Mouse (Mus musculus): ENCODE results near the gene Olfm3. TPM values are rescaled to one million over a fixed set of nuclear protein-coding genes. Genes with fewer than 3 reads are reported as not detected.

The Olfm3 gene
- polyA plus RNA-seq, 1 experiment from 2014 or later, result not detected

GRCm38 (mm10) chr3:115082947-115083346 lies 179.1 kb downstream of the Olfm3 start:
- DNase-seq, result no peak
- Histone ChIP-seq H3K27me3 (no peaks in the 10 kb centered on the region), H3K36me3 (no peaks in the 10 kb centered on the region), H3K9me3 (replicated peaks) (no peaks in the 10 kb centered on the region), H3K27ac (no peak overlapping the region), H3K4me2 (no peak overlapping the region), H3K4me1 (replicated peaks) (no peaks in the 10 kb centered on the region), H3K4me3 (replicated peaks) (no peak overlapping the region), H3K9ac (no peak overlapping the region)
- no peak for ATAC-seq (ENCODE audit: low read depth)

- DNase-seq, result no peak
These were observed 184.4 kb downstream of the Olfm3 start for GRCm38 (mm10) chr3:115088281-115088680.

GRCm38 (mm10) chr3:115090670-115091069 lies 186.8 kb downstream of the Olfm3 start:
- Histone ChIP-seq H3K9me3 (replicated peaks) (no peaks in the 10 kb centered on the region), H3K4me1 (replicated peaks) (no peaks in the 10 kb centered on the region), H3K27me3 (no peaks in the 10 kb centered on the region), H3K4me3 (replicated peaks) (no peak overlapping the region), H3K4me2 (no peak overlapping the region), H3K36me3 (no peaks in the 10 kb centered on the region), H3K27ac (no peak overlapping the region), H3K9ac (no peak overlapping the region)
- DNase-seq (no peak), ATAC-seq (ENCODE audit: low read depth) (no peak)
- 43% methylated on average over 2 of the region's 2 CpGs for WGBS (ENCODE audit: insufficient replicate concordance)

More at GRCm38 (mm10) chr3:115088281-115088680, 184.4 kb downstream of the Olfm3 start:
- H3K27ac ChIP-seq, result no peak overlapping the region
- WGBS (ENCODE audit: insufficient replicate concordance), result 74% methylated on average over 3 of the region's 3 CpGs
- no peak overlapping the region for H3K9ac ChIP-seq
- no peaks in the 10 kb centered on the region for H3K27me3 ChIP-seq
- H3K4me2 ChIP-seq, result no peak overlapping the region
- ATAC-seq (ENCODE audit: low read depth), result no peak
- no peaks in the 10 kb centered on the region for H3K4me1 ChIP-seq (replicated peaks)
- no peaks in the 10 kb centered on the region for H3K36me3 ChIP-seq
- no peaks in the 10 kb centered on the region for H3K9me3 ChIP-seq (replicated peaks)
- no peak overlapping the region for H3K4me3 ChIP-seq (replicated peaks)

- no peaks in the 10 kb centered on the region for H3K27me3 ChIP-seq
- ATAC-seq (ENCODE audit: low read depth), result no peak
- H3K4me3 ChIP-seq (replicated peaks), result no peak overlapping the region
- no peaks in the 10 kb centered on the region for H3K9me3 ChIP-seq (replicated peaks)
- H3K27ac ChIP-seq, result no peak overlapping the region
- no peak for DNase-seq
- H3K4me1 ChIP-seq (replicated peaks), result no peaks in the 10 kb centered on the region
- H3K9ac ChIP-seq, result no peak overlapping the region
- no peak overlapping the region for H3K4me2 ChIP-seq
- 51% methylated on average over 3 of the region's 3 CpGs for WGBS (ENCODE audit: insufficient replicate concordance)
- no peaks in the 10 kb centered on the region for H3K36me3 ChIP-seq
These were observed 191.6 kb downstream of the Olfm3 start for GRCm38 (mm10) chr3:115095496-115095895.

GRCm38 (mm10) chr3:115099590-115099989 lies 195.7 kb downstream of the Olfm3 start:
- Histone ChIP-seq H3K27me3 (no peaks in the 10 kb centered on the region), H3K4me3 (replicated peaks) (no peak overlapping the region), H3K4me2 (no peak overlapping the region), H3K9me3 (replicated peaks) (no peaks in the 10 kb centered on the region), H3K27ac (no peak overlapping the region), H3K9ac (no peak overlapping the region), H3K4me1 (replicated peaks) (no peaks in the 10 kb centered on the region), H3K36me3 (no peaks in the 10 kb centered on the region)
- DNase-seq (no peak), ATAC-seq (ENCODE audit: low read depth) (no peak)
- 70% methylated on average over 1 of the region's 1 CpGs for WGBS (ENCODE audit: insufficient replicate concordance)

GRCm38 (mm10) chr3:115104155-115104801 lies 200.4 kb downstream of the Olfm3 start:
- Histone ChIP-seq H3K4me3 (replicated peaks) (no peak overlapping the region), H3K9ac (no peak overlapping the region), H3K27ac (no peak overlapping the region), H3K27me3 (no peaks in the 10 kb centered on the region), H3K4me2 (no peak overlapping the region), H3K9me3 (replicated peaks) (no peaks in the 10 kb centered on the region), H3K36me3 (no peaks in the 10 kb centered on the region), H3K4me1 (replicated peaks) (no peaks in the 10 kb centered on the region)
- 68% methylated on average over 2 of the region's 2 CpGs for WGBS (ENCODE audit: insufficient replicate concordance)
- ATAC-seq (ENCODE audit: low read depth) (no peak), DNase-seq (no peak)

- no peak for ATAC-seq (ENCODE audit: low read depth)
- Histone ChIP-seq H3K9me3 (replicated peaks) (no peaks in the 10 kb centered on the region), H3K4me2 (no peak overlapping the region), H3K36me3 (no peaks in the 10 kb centered on the region), H3K4me1 (replicated peaks) (no peaks in the 10 kb centered on the region), H3K9ac (no peak overlapping the region), H3K27ac (no peak overlapping the region), H3K27me3 (no peaks in the 10 kb centered on the region), H3K4me3 (replicated peaks) (no peak overlapping the region)
- WGBS (ENCODE audit: insufficient replicate concordance), result 41% methylated on average over 8 of the region's 8 CpGs
- DNase-seq, result no peak
These were observed 201.1 kb downstream of the Olfm3 start for GRCm38 (mm10) chr3:115104802-115105493.

- WGBS (ENCODE audit: insufficient replicate concordance), result 68% methylated on average over 2 of the region's 2 CpGs
- no peaks in the 10 kb centered on the region for H3K9me3 ChIP-seq (replicated peaks)
- H3K27me3 ChIP-seq, result no peaks in the 10 kb centered on the region
- no peak overlapping the region for H3K9ac ChIP-seq
- H3K4me3 ChIP-seq (replicated peaks), result no peak overlapping the region
- DNase-seq (no peak), ATAC-seq (ENCODE audit: low read depth) (no peak)
- H3K27ac ChIP-seq, result no peak overlapping the region
- H3K4me2 ChIP-seq, result no peak overlapping the region
- no peaks in the 10 kb centered on the region for H3K4me1 ChIP-seq (replicated peaks)
- no peaks in the 10 kb centered on the region for H3K36me3 ChIP-seq
These were observed 241.8 kb downstream of the Olfm3 start for GRCm38 (mm10) chr3:115145722-115146121.

GRCm38 (mm10) chr3:115146244-115146643 lies 242.4 kb downstream of the Olfm3 start:
- no peaks in the 10 kb centered on the region for H3K36me3 ChIP-seq
- H3K4me2 ChIP-seq, result no peak overlapping the region
- DNase-seq, result no peak
- H3K4me3 ChIP-seq (replicated peaks), result no peak overlapping the region
- H3K27ac ChIP-seq, result no peak overlapping the region
- WGBS (ENCODE audit: insufficient replicate concordance), result 71% methylated on average over 2 of the region's 2 CpGs
- no peak overlapping the region for H3K9ac ChIP-seq
- H3K9me3 ChIP-seq (replicated peaks), result no peaks in the 10 kb centered on the region
- H3K4me1 ChIP-seq (replicated peaks), result no peaks in the 10 kb centered on the region
- no peaks in the 10 kb centered on the region for H3K27me3 ChIP-seq
- ATAC-seq (ENCODE audit: low read depth), result no peak

GRCm38 (mm10) chr3:115158903-115159473 lies 255.1 kb downstream of the Olfm3 start:
- H3K27me3 ChIP-seq, result no peaks in the 10 kb centered on the region
- ATAC-seq (ENCODE audit: low read depth) (no peak), DNase-seq (no peak)
- no peak overlapping the region for H3K27ac ChIP-seq
- no peak overlapping the region for H3K4me2 ChIP-seq
- H3K9me3 ChIP-seq (replicated peaks), result no peaks in the 10 kb centered on the region
- WGBS (ENCODE audit: insufficient replicate concordance), result 55% methylated on average over 3 of the region's 3 CpGs
- H3K4me3 ChIP-seq (replicated peaks), result no peak overlapping the region
- no peaks in the 10 kb centered on the region for H3K4me1 ChIP-seq (replicated peaks)
- no peak overlapping the region for H3K9ac ChIP-seq
- H3K36me3 ChIP-seq, result no peaks in the 10 kb centered on the region

- H3K9me3 ChIP-seq (replicated peaks), result peaks cover 2% of the 10 kb centered on the region; the same call in 1 of the 2 replicates
- no peak overlapping the region for H3K4me3 ChIP-seq (replicated peaks)
- H3K27me3 ChIP-seq, result no peaks in the 10 kb centered on the region
- no peaks in the 10 kb centered on the region for H3K36me3 ChIP-seq
- 71% methylated on average over 7 of the region's 7 CpGs for WGBS (ENCODE audit: insufficient replicate concordance)
- no peak overlapping the region for H3K27ac ChIP-seq
- no peaks in the 10 kb centered on the region for H3K4me1 ChIP-seq (replicated peaks)
- no peak overlapping the region for H3K9ac ChIP-seq
- ATAC-seq (ENCODE audit: low read depth) (no peak), DNase-seq (no peak)
- no peak overlapping the region for H3K4me2 ChIP-seq
These were observed 270.7 kb downstream of the Olfm3 start for GRCm38 (mm10) chr3:115174625-115175024.
